Mouse (Mus musculus) megakaryocyte progenitor cell, adult 5-6 weeks (primary cell): ENCODE results near the gene Tnfsfm13. TPM values are rescaled to one million over a fixed set of nuclear protein-coding genes. Genes with fewer than 3 reads are reported as not detected.

ENCODE experiments used
- ATAC-seq: replicated peaks from 2 replicates; pipeline ENCODE4 v1.8.0; 2016; ENCODE audit warnings: mild to moderate bottlenecking, moderate TSS enrichment, inconsistent platforms; ENCODE audit not compliant: poor library complexity
- total RNA-seq, 2 experiments: library from RNA; stranded (forward) in 1 of 2; stranded (reverse) in 1 of 2; fragments of 157-497, 149-512 nt in 1 of 2; fragments of 200-1000 nt in 1 of 2; gene quantifications; 2 replicates each; pipeline versions ENCODE4 v1.2.3 to v1.2.4; 2015 to 2017

The Tnfsfm13 gene
- total RNA-seq, 2 experiments from 2014 or later = 6.1 to 7.5 TPM

DNA sequence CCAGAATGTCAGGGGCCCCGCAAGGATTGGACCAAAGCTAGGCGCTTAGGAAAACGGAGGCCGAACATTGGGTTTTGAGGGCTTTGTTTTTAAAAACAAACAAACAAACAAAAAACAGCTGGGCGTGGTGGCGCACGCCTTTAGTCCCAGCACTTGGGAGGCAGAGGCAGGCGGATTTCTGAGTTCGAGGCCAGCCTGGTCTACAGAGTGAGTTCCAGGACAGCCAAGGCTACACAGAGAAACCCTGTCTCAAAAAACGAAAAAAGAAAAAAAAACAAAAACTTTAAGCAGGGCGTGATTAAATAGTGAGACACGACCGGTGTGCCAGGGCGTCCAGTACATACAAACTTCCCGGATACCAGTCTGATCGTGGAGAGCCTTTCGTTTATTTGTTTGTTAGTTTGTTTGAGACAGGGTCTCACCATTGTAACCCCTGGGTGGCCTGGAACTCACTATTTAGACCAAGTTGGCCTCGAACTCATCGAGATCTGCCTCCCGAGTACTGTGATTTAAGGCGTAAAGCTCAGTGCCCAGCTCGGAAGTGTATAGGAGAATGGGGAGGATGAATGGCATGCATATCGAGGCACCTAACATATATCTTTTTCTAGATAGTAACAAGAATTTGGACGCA is 13.6 kb downstream of the Tnfsfm13 start:
- ATAC-seq = no peak

DNA sequence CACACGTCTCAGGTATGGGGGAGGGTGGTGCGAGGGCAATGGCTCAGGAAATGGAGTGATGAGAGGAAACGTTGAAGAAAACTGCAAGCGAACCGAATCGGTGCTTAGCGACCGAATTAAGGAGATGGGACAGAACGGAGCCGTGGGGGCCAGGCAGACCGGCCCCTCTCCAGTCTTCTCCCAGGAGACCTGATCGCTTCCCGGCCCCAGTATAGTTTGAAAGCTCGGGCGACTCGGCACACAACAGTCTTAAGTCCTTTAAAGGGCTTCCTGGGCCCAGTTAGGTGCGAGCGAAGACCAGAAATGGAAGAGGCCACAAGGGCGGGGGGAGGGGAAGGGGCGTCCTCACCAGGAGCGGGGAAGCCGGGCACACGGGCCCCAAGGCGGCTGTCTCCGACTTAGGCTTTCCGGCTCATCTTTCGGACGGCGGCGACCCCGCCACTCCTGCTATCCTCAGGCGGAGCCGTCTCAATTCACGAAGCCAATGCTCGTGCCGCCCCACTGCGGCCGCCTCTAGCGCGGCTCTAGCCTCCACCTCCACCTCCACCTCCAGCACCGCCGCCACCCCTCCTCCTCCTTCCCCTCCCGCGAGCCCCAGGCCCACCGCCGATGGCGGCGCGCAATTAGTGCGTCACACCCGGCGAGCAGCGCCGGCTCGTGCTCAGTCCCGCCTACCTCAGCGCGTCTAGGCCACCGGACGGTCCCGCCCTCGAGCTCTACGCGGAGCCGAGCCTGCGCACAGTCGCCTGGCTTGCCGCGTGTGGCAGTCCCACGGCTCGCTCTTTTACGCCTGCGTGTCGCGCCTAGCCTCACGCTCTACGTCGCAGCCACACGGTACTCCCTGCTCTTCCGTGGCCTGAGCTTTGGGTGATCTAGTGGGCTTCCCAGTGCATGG is 14.3 kb downstream of the Tnfsfm13 start, which contains the start of gene Senp3:
Gene Senp3 (minus strand): TSS at position 771 of the 895 bp plus-strand sequence.
- peak; percentile 87 for ATAC-seq

DNA sequence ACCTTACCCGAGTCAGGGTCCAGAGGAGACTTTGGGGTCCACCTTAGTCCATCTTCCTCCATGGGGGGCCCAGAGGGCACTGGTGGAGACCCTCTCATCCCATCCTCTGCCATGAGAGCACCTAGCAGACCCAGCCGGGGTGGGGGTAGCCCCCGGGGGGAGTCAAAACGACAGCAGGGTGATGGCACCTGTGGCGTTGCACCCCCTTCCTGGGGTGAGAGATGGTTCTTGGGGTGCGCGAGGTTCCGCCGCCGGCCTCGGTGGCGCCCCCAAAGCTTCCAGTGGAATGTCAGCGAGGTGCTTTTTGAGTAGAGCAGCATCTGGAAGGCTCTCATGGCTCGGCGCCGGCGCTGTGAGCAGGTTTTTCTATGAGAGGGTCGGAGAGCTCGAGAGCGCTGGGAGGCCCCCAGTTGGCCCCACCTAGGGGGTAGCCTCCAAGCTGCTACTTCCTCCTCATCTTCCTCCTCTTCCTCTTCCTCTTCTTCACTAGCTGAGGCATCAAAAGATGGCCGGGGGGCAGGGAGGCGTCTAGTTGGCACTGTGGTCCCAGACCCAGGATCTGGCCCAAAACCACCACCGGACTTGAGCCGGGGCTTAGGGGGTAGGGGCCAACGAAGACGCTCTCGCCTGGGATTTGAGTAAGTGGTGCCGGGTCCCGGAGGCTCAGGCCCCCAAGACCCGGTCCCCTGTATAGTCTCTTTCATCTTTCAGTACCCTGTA is 15.6 kb downstream of the Tnfsfm13 start:
- no peak for ATAC-seq

DNA sequence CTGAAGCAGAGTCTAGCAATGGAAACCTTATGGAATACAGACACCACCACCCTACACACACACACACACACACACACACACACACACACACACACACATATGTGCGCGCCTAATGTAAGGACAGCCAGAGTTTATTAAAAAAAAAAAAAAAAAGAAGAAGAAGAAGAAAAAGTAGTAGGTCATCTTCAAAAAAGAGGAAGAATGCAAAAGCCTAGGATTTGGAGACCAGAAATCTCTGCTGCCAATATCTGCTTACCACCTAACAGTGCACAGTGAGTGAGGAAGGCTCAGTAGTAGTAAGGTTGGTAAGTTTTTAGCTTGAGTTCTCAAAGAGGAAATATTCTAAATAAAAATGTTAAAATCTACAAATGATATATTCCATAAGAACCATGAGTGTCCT is 16.8 kb downstream of the Tnfsfm13 start:
- ATAC-seq = no peak

DNA sequence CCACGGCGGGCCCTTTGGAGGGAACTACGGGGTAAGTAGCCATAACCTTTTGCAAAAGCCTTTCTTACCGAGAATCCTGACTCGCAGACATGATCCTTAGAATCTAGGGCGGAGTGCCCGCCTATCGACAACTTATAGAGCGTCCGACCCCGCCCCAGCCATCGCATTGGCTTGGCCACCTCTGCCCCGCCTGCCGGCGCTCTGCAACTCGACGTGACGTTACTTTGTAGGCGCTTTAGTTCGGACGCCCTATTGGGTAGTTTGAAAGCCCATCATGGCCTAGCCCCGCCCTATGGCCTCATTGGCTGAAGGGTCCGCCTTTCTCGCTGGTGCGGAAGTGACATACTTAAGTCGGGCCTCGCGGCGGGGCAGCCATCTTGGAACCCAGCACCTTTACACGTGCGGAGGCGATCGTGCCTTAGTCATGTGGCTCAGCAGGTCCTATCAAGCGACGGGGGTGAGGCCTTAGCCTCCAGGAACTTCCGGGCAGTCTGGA is 23.6 kb downstream of the Tnfsfm13 start, which contains the start of gene Eif4a1:
Gene Eif4a1 (minus strand): TSS at position 213 of the 496 bp plus-strand sequence.
- peak; percentile 85 for ATAC-seq

DNA sequence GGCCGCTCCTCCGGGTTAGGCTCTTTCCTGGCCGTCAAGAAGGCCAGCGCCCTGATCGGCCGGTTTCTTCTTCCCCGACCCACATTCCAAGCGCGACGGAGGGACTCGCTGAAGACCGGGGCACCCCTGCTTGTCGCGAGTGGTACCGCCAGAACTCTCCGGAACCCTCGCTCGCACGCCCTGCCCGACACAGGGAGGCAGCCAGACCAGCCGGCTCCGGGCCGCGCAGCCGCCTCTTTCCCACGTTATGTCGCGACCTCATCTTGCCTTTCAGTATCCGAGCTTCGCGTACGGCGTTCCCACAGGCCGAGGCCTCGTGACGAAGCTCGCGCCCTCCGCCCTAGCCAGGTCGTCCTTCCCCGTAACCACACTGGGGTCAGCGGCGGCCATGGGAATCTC is 24.2 kb downstream of the Tnfsfm13 start:
- ATAC-seq = no peak; the same call in 1 of the 2 replicates

DNA sequence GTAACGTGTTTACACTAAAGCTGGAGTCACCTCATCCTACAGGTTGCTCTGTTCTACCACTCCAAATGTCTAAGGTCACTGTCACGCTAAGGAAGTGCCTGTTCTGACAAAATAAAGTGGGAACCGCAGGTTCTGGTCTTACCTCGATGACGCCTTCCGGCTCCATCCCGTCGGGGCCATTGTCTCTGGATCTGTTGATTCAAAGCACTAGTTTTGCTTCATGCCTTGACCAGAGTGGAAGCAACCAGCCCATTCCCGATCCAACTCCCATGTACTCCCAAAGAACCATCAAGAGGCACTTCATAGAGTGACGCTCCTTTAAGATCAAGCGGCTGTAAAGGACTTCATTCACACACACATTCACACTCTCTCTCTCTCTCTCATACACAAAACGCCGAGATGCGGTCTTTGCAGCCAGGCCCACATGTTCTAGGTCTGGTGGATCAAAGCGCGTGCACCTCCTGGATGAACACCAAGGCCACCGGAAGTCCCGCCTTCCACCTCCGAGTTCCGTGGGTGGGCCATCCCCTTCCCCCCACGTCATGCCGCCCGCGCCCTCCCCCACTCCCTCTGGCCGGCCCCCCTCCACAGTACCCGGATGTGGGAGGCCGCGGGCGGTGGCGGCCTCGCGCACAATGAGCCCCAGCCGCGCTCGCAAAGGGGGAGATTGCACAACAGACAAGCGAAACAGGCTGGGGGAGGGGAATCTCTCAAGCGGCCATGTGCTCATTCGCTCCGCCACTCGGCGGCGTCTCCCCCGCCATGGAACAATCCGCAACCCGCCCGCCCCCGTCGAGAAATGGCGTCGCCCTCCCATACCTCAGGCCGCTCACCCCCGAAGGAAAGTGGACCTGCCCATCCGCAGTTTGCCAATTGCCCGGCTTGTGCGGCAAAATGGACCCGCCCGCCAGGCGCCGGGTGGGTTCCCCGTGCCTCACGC is 24.8 kb downstream of the Tnfsfm13 start:
- peak; percentile 66 for ATAC-seq

DNA sequence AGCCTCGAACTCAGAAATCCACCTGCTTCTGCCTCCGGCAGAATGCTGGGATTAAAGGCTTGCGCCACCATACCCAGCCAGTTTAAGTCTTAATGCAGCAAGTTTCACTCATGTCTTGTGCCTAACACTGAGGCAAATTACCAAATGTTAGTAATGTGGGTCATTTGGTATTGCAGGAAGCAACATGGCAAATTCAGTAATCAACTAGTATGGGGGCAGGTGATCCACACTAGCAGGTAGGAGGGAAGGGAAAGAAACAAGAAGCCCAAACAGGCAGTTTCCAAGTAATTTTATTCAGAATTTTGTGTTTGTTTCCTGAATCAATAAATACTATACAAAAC is 29.3 kb downstream of the Tnfsfm13 start:
- ATAC-seq = no peak

DNA sequence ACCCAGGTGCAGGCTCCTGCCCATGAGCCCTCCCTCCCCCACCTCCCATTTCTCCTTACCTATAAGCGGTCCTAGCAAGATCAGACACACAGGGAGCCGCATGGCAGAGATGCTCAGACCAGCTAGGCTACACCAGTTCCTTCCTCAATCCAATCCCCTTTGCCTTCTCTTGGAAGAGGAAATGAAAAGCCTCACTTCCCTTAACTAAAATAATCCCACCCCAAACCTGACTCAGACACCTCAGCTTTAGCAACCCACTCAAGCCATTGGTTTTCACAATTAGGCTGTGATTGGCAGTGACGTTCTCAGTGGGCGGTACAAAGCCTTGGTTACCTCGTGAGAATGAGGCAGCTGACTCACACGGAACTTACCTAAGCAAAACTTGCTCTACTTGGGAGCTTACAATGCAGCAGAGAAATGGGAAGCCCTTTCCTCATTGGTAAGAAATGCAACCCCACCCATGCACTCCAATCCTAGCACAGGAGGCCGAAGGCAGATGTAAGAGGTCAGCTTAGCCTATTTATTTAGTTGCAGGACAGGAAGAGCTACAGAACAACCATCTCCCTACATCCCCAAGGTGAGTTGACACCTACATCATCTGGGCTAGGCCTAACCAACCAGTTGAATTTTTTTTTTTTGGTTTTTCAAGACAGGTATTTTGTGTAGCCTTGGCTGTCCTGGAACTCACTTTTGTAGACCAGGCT is 29.8 kb downstream of the Tnfsfm13 start, which contains the start of gene Cd68:
Gene Cd68 (minus strand): TSS at position 193 of the 704 bp plus-strand sequence.
- peak; percentile 62 for ATAC-seq

DNA sequence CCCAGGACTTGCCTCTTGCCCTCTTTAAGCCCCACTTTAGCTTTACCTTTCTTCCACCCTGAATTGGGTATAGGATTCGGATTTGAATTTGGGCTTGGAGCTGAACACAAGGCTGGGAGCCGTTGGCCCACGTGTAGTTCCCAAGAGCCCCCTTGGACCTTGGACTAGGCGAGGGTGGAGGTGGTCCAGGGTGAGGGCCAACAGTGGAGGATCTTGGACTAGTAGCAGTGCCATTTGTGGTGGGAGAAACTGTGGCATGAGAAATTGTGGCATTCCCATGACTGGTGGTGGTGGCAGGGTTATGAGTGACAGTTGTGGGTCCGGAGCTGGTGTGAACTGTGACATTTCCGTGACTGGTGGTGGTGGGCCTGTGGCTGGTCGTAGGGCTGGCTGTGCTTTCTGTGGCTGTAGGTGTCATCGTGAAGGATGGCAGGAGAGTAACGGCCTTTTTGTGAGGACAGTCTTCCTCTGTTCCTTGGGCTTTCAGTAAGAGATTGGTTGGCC is 30.4 kb downstream of the Tnfsfm13 start:
- no peak for ATAC-seq

DNA sequence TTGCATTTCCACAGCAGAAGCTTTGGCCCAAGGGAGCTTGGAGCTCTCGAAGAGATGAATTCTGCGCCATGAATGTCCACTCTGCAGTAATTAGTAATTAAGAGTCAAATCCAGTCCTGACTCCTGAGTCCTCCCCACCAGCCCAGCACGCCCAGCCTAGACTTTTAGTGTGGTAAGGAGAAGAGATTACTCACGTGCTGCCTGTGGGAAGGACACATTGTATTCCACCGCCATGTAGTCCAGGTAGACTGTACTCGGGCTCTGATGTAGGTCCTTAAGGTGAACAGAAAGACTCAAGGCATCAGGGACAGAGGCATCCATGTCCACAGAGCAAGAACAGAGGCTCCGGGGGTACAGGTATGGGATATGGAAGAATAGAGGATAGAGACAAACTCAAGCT is 31.1 kb downstream of the Tnfsfm13 start:
- no peak for ATAC-seq

DNA sequence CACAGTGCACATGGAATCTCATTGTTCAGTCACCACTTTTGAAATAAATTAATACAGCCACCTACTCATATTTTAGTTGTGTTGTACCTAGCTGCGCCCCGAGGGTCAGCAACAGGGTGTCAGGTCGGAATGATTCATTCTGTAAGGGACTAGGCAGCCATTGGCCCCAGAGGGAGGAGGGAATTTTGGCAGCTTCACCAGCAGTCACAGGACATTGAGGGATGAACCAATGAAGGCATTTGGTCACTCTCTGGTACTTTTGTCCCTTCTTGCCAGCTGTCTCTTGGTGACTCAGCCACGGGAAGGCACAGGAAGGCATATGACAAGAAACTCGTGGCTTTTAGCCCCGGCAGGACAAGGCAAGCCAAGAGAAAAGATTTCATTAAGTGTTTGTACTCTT is 32.1 kb downstream of the Tnfsfm13 start:
- ATAC-seq = no peak

DNA sequence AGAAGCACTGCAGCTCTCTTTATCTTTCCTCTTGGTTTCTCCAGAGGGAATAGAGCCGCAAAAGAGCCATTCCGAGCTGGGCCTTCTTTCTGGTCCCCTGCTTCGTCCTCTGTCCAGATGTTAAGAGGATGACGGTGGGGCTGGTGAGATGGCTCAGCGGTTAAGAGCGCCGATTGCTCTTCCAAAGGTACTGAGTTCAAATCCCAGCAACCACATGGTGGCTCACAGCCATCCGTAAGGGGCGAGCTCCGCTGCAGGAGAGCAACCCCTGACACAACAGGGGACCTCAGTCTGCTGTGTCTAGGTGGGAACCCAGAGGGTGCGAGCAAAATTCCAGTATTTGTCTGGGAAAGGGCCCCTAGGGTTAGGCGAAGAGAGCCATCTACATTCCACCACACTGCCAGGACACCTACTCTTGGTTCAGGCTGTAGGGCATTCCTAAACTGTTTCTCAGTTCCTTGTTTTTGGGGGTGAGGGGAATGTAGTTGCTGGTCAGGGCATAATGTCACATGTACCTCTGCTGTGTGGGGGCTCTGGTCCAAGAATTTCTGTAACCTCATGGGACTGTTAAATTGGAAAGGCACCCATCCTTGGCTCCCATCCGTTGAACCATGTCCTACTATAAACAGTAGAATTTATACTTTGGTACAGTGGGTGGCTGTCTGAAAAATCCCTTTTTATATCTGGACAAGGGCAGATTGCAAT is 32.8 kb downstream of the Tnfsfm13 start:
- ATAC-seq = no peak

DNA sequence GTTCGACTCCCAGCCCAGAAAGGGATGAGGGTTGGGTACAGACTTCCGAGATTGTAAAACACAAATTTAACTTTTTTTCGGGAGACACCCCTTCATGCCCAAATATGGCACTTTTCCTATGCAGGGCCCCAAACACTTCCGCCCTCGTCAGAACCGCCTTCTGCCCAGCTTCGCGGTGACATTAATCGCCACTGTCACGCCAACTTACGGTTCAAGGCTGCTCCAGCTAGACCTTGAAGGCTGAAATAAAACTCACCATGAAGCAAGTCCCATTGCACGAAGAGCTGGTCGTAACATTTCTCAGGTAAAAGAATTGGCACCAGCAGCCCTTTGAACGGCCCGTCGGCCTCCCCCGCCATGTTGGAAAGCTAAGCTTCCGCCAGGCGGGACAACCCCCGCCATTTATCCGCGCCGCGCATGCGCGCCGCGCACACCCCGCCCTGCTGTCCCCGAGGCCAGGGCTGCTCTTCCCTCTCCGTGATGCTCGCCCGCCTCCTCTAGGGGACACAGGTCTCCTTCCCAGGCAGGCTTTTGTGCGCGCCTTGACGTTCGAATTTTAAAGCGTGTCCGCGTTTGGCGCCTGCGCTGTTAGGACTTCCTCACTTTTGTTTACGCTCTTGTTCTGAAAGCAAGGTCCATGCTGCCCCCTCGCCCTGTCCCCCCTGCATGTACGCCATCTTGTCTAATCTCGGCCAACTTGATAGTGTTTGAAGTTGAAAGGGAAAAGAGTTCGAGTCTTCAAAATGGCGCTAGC is 33.5 kb downstream of the Tnfsfm13 start, which contains the start of gene Mpdu1:
Gene Mpdu1 (minus strand): TSS at position 430 of the 754 bp plus-strand sequence.
- peak; percentile 77 for ATAC-seq

DNA sequence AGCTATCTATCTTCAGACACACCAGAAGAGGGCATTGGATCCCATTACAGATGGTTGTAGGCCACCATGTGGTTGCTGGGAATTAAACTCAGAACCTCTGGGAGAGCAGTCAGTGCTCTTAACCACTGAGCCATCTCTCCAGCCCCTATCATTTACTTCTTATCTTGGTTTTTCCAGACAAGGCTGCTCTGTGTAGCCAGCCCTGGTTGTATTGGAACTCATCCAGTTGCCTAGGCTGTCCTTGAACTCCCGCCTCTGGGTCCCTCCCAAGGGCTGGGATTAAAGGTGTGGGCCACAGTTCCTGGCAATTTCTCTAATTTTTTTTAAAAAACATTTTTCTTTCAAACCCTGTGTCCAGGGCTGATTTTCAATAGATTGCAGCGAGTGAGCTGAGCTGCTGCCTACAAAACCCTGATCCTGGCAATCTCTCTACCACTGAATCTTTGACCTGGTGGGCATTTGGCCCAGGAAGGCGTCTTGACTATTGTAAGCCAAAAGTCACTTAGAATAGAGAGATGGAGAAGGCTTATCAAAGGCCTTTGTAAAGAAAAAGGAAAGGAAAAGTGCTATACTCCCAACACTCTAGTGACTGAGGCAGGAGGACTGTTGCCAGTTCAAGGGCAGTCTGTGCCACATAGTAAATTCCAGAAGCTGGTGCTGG is 34.5 kb downstream of the Tnfsfm13 start:
- no peak for ATAC-seq

DNA sequence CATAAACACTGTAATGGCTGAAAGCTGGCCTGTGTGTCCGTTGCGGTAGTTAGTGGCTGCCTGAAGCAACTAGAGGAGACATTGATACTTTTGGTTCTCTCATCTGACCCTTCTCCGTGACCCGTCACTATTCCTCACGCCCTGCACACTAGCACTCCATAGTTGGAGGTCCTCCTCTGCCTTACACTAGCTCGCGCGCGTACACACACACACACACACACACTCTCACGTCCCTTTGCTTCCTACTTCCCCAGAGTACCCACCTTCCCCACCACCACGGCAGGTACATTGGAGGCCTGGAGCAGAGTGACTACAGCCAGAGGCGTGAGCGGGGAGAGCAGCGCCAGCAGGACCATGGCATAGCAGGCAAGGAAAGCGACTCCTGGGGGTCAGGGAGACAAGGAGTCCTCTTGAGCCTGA is 38.4 kb downstream of the Tnfsfm13 start:
- no peak for ATAC-seq
